Mouse (Mus musculus) cerebellum, adult 9-10 months (tissue): ENCODE data around the gene Gm2001.
"Not testable (repeated sequence)": the region's sequence is repeated elsewhere in the genome, so short reads cannot be mapped to it uniquely, and the experiment has no call there.

Source experiments
- DNase-seq: peaks from one replicate; pipeline ENCODE4 v3.0.0; 2022

Gm2001 gene

GRCm38 (mm10) chr12:87842239-87842638 lies at the start of gene Gm2001:
Gene Gm2001 (minus strand): TSS chr12:87842339.
- DNase-seq, result not testable (repeated sequence)

GRCm38 (mm10) chr12:87873772-87874171 lies 31.6 kb upstream of the Gm2001 start, which contains the start of gene Gm2016:
Gene Gm2016 (plus strand): TSS chr12:87874072.
- DNase-seq, result not testable (repeated sequence)

- not testable (repeated sequence) for DNase-seq
Observed at GRCm38 (mm10) chr12:87864048-87864447, 21.9 kb upstream of the Gm2001 start.

- DNase-seq, result not testable (repeated sequence)
Observed at GRCm38 (mm10) chr12:87863638-87864037, 21.5 kb upstream of the Gm2001 start.

- not testable (repeated sequence) for DNase-seq
Observed at GRCm38 (mm10) chr12:87861740-87862692, 19.9 kb upstream of the Gm2001 start.

- not testable (repeated sequence) for DNase-seq
Observed at GRCm38 (mm10) chr12:87856067-87856466, 13.9 kb upstream of the Gm2001 start.

GRCm38 (mm10) chr12:87850657-87851056 lies 8.5 kb upstream of the Gm2001 start:
- not testable (repeated sequence) for DNase-seq

DNA sequence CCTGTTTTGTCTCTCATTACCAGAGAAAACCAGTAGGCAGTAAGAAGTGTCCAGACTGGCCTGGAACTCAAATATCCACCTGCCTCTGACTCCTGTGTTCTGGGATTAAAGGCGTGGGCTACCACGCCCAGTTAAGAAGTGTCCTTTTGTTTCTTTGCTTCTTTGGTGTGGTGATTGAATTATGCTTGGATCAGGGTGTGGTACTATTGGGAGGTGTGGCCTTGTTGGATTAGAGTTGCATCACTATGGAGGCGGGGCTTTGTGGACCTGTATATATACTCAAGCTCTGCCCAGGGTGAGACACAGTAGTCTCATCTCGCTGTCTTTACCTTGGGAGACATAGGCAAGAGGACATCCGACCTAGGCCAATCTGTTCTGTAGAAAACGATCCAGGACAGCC lies 25.9 kb downstream of the Gm2001 start, which contains the start of gene BB287469:
BB287469 (plus strand) TSS at position 301 of the 400 bp plus-strand sequence.
- not testable (repeated sequence) for DNase-seq

GRCm38 (mm10) chr12:87797971-87798370 lies 44.2 kb downstream of the Gm2001 start:
- not testable (repeated sequence) for DNase-seq

GRCm38 (mm10) chr12:87795212-87795611 lies 46.9 kb downstream of the Gm2001 start, which contains the start of gene Gm21936:
Gene Gm21936 (plus strand): TSS chr12:87795512.
- DNase-seq, result not testable (repeated sequence)
